Mouse (Mus musculus): Measurements from ENCODE around the gene Gm10134. TPM values are rescaled to one million over a fixed set of nuclear protein-coding genes. Genes with fewer than 3 reads are reported as not detected.

Gene Gm10134
- polyA plus RNA-seq, 1 experiment from 2014 or later, result 6.0 TPM

- H3K9me3 ChIP-seq (ENCODE audit: control insufficient read depth), result no peaks in the 10 kb centered on the region
- peak; percentile 50 for ATAC-seq
- peak overlapping the region; percentile 46 for H3K4me2 ChIP-seq (replicated peaks; ENCODE audit: low read depth)
- H3K9ac ChIP-seq (ENCODE audit: low read depth, low read length), result no peak overlapping the region
- WGBS, result 16% methylated on average over 12 of the region's 12 CpGs
- H3K27ac ChIP-seq (ENCODE audit: low read depth, low read length), result peak overlapping the region; percentile 82
- no peaks in the 10 kb centered on the region for H3K27me3 ChIP-seq (replicated peaks; ENCODE audit: control insufficient read depth, insufficient read depth, low read length)
- H3K36me3 ChIP-seq (ENCODE audit: control insufficient read depth, insufficient read depth), result 0 out of 2 replicates have a peak, but pooled peaks cover 9% of the 10 kb centered on the region
- peaks cover 13% of the 10 kb centered on the region for H3K4me1 ChIP-seq (replicated peaks; ENCODE audit: control insufficient read depth, insufficient read depth, low read length)
- no peak overlapping the region for H3K4me3 ChIP-seq (ENCODE audit: low read depth, low read length)
- TF ChIP-seq CTCF (IDR thresholded peaks at IDR 0.05; ENCODE audit: low read depth), result peak; percentile 72
These were observed 20.3 kb downstream of the Gm10134 start for GRCm38 (mm10) chr2:28525943-28526876.

DNA sequence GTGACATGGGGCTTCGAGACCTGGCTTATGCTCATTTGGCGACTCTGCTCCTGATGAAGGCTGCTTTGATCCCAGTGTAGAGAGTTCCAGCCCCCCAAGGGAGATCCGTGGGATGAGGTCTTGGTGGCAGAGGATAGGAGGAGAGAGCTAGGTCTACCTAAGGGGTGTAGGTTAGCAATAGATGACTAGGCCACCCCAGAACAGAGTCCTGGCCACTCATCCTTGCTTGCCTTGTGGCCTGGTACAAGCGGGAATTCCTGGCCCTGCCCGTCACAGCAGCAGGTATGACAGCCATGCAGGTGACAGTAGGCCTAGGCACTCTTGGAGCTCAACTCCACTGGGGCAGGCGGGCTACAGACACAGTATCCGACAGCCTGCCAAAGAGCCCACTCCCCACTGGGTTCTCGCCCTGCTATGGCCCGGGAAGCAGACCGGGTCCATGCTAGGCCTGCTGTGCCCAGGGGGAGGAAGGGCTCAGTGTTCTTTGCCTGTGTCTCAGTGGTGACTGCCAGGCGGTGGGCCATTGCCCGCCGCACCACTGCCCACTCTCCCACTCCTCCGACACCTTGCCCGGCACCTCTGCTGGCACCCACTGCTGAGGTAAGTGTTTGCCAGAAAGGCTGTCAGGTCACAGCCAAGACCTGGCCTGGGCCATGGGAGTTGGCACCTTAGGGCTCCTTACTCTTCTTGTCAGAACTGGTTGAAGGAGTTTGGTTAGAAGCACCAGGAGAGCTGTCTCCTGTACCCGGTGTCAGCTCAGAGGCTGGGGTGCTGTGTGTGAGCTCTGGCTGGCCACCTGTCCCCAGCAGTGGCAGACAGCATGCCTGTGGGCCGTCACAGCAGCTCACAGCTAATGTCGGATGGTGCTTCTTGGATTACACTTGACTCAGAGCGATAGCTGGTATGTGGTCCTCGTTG, 21.8 kb downstream of the Gm10134 start:
- H3K27ac ChIP-seq (ENCODE audit: low read depth, low read length), result no peak overlapping the region
- H3K27me3 ChIP-seq (replicated peaks; ENCODE audit: control insufficient read depth, insufficient read depth, low read length), result no peaks in the 10 kb centered on the region
- 95% methylated on average over 20 of the region's 20 CpGs for WGBS
- TF ChIP-seq CTCF (IDR thresholded peaks at IDR 0.05; ENCODE audit: low read depth), result no peak
- no peak overlapping the region for H3K4me3 ChIP-seq (ENCODE audit: low read depth, low read length)
- H3K4me2 ChIP-seq (replicated peaks; ENCODE audit: low read depth), result no peak overlapping the region
- H3K4me1 ChIP-seq (replicated peaks; ENCODE audit: control insufficient read depth, insufficient read depth, low read length), result peaks cover 15% of the 10 kb centered on the region
- H3K36me3 ChIP-seq (ENCODE audit: control insufficient read depth, insufficient read depth), result 0 out of 2 replicates have a peak, but pooled peaks cover 2% of the 10 kb centered on the region
- ATAC-seq, result no peak
- no peaks in the 10 kb centered on the region for H3K9me3 ChIP-seq (ENCODE audit: control insufficient read depth)
- H3K9ac ChIP-seq (ENCODE audit: low read depth, low read length), result no peak overlapping the region

DNA sequence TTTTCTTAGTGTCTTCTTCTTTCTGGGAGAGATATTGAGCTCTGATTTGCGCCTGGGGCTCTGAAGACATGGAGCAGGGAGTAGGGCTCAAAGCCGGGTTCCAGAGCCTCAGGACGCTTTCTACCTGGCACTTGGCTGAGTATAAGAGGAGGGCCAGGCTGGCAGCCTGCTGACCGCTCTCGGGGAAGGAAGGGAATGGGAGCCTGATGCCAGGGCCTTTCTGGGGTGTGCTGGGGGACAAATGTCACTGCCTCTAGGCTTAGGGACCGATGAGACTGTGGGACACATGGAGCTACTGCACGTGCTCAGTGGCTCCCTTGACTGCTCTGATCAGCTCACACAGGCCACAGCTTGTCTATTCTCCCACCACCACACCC, 22.4 kb downstream of the Gm10134 start:
- H3K4me3 ChIP-seq (ENCODE audit: low read depth, low read length), result no peak overlapping the region
- no peaks in the 10 kb centered on the region for H3K9me3 ChIP-seq (ENCODE audit: control insufficient read depth)
- no peak for TF ChIP-seq CTCF (IDR thresholded peaks at IDR 0.05; ENCODE audit: low read depth)
- H3K4me2 ChIP-seq (replicated peaks; ENCODE audit: low read depth), result no peak overlapping the region
- 88% methylated on average over 7 of the region's 7 CpGs for WGBS
- peaks cover 16% of the 10 kb centered on the region for H3K4me1 ChIP-seq (replicated peaks; ENCODE audit: control insufficient read depth, insufficient read depth, low read length)
- no peak for ATAC-seq
- no peaks in the 10 kb centered on the region for H3K36me3 ChIP-seq (ENCODE audit: control insufficient read depth, insufficient read depth)
- H3K27ac ChIP-seq (ENCODE audit: low read depth, low read length), result no peak overlapping the region
- H3K27me3 ChIP-seq (replicated peaks; ENCODE audit: control insufficient read depth, insufficient read depth, low read length), result no peaks in the 10 kb centered on the region
- H3K9ac ChIP-seq (ENCODE audit: low read depth, low read length), result no peak overlapping the region

GRCm38 (mm10) chr2:28529856-28530255, 24.0 kb downstream of the Gm10134 start:
- no peaks in the 10 kb centered on the region for H3K36me3 ChIP-seq (ENCODE audit: control insufficient read depth, insufficient read depth)
- H3K27ac ChIP-seq (ENCODE audit: low read depth, low read length), result no peak overlapping the region
- ATAC-seq, result no peak
- WGBS, result 65% methylated on average over 4 of the region's 4 CpGs
- TF ChIP-seq CTCF (IDR thresholded peaks at IDR 0.05; ENCODE audit: low read depth), result no peak
- no peak overlapping the region for H3K4me2 ChIP-seq (replicated peaks; ENCODE audit: low read depth)
- H3K9me3 ChIP-seq (ENCODE audit: control insufficient read depth), result no peaks in the 10 kb centered on the region
- H3K4me1 ChIP-seq (replicated peaks; ENCODE audit: control insufficient read depth, insufficient read depth, low read length), result peaks cover 17% of the 10 kb centered on the region
- no peak overlapping the region for H3K9ac ChIP-seq (ENCODE audit: low read depth, low read length)
- H3K4me3 ChIP-seq (ENCODE audit: low read depth, low read length), result no peak overlapping the region
- no peaks in the 10 kb centered on the region for H3K27me3 ChIP-seq (replicated peaks; ENCODE audit: control insufficient read depth, insufficient read depth, low read length)

DNA sequence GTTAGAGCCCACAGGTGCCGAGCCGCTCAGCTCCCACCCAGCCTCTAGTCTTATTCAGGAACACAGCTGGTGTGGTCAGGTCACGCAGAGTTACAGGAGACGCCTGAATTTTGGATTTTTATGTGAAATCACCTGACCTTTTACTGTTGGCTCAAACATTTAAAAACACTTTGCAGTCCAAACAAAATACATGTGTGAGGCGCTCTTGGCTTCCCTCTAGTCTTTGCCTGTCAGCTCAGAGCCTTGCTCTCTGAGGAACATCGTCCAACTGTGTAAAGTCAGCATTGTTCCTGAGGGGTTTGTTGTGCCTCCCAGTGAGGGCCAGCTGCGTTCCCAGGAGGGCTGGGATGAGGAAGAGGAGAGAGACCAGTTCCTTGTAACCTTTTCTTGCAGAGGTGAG, 24.4 kb downstream of the Gm10134 start:
- no peak for TF ChIP-seq CTCF (IDR thresholded peaks at IDR 0.05; ENCODE audit: low read depth)
- no peaks in the 10 kb centered on the region for H3K36me3 ChIP-seq (ENCODE audit: control insufficient read depth, insufficient read depth)
- H3K4me3 ChIP-seq (ENCODE audit: low read depth, low read length), result no peak overlapping the region
- 68% methylated on average over 7 of the region's 7 CpGs for WGBS
- peaks cover 17% of the 10 kb centered on the region for H3K4me1 ChIP-seq (replicated peaks; ENCODE audit: control insufficient read depth, insufficient read depth, low read length)
- no peak overlapping the region for H3K9ac ChIP-seq (ENCODE audit: low read depth, low read length)
- no peak overlapping the region for H3K27ac ChIP-seq (ENCODE audit: low read depth, low read length)
- no peaks in the 10 kb centered on the region for H3K9me3 ChIP-seq (ENCODE audit: control insufficient read depth)
- no peak overlapping the region for H3K4me2 ChIP-seq (replicated peaks; ENCODE audit: low read depth)
- no peak for ATAC-seq
- H3K27me3 ChIP-seq (replicated peaks; ENCODE audit: control insufficient read depth, insufficient read depth, low read length), result no peaks in the 10 kb centered on the region

All from intestine, postnatal 0 days (tissue).